Mouse (Mus musculus): ENCODE data around the gene Arhgap15.

Arhgap15 gene

GRCm38 (mm10) chr2:44184476-44184875, 435.9 kb downstream of the Arhgap15 start:
- no peak for DNase-seq (ENCODE audit: low spot score in 2 of 2)

- no peak for DNase-seq (ENCODE audit: low spot score in 2 of 2)
Measured at GRCm38 (mm10) chr2:44190749-44191148, 442.1 kb downstream of the Arhgap15 start.

GRCm38 (mm10) chr2:44192058-44192457, 443.4 kb downstream of the Arhgap15 start:
- no peak for DNase-seq (ENCODE audit: low spot score in 2 of 2)

GRCm38 (mm10) chr2:44215506-44215905, 466.9 kb downstream of the Arhgap15 start:
- DNase-seq (ENCODE audit: low spot score in 2 of 2) = no peak

GRCm38 (mm10) chr2:44217811-44218210, 469.2 kb downstream of the Arhgap15 start:
- no peak for DNase-seq (ENCODE audit: low spot score in 2 of 2)

- DNase-seq (ENCODE audit: low spot score in 2 of 2) = no peak
Measured at GRCm38 (mm10) chr2:44218317-44218716, 469.7 kb downstream of the Arhgap15 start.

GRCm38 (mm10) chr2:44221686-44222085, 473.1 kb downstream of the Arhgap15 start:
- no peak for DNase-seq (ENCODE audit: low spot score in 2 of 2)

- DNase-seq (ENCODE audit: low spot score in 2 of 2) = no peak
Measured at GRCm38 (mm10) chr2:44222176-44222753, 473.6 kb downstream of the Arhgap15 start.

GRCm38 (mm10) chr2:44234856-44235255, 486.2 kb downstream of the Arhgap15 start:
- no peak for DNase-seq (ENCODE audit: low spot score in 2 of 2)

GRCm38 (mm10) chr2:44241657-44242454, 493.2 kb downstream of the Arhgap15 start:
- no peak for DNase-seq (ENCODE audit: low spot score in 2 of 2)

- peak in 1 of 2 experiments; percentile 12 for DNase-seq (ENCODE audit: low spot score in 2 of 2)
Measured at GRCm38 (mm10) chr2:44242628-44243255, 494.1 kb downstream of the Arhgap15 start.

GRCm38 (mm10) chr2:44255343-44255742, 506.7 kb downstream of the Arhgap15 start:
- DNase-seq (ENCODE audit: low spot score in 2 of 2) = no peak

GRCm38 (mm10) chr2:44257946-44258345, 509.3 kb downstream of the Arhgap15 start:
- DNase-seq (ENCODE audit: low spot score in 2 of 2) = no peak

- no peak for DNase-seq (ENCODE audit: low spot score in 2 of 2)
Measured at GRCm38 (mm10) chr2:44271455-44272346, 523.1 kb downstream of the Arhgap15 start.

GRCm38 (mm10) chr2:44272606-44273005, 524.0 kb downstream of the Arhgap15 start:
- no peak for DNase-seq (ENCODE audit: low spot score in 2 of 2)

GRCm38 (mm10) chr2:44274425-44274824, 525.8 kb downstream of the Arhgap15 start:
- DNase-seq (ENCODE audit: low spot score in 2 of 2) = no peak

GRCm38 (mm10) chr2:44286181-44286719, 537.6 kb downstream of the Arhgap15 start:
- no peak for DNase-seq (ENCODE audit: low spot score in 2 of 2)

GRCm38 (mm10) chr2:44299156-44299555, 550.5 kb downstream of the Arhgap15 start:
- DNase-seq (ENCODE audit: low spot score in 2 of 2) = no peak

GRCm38 (mm10) chr2:44299909-44300308, 551.3 kb downstream of the Arhgap15 start:
- no peak for DNase-seq (ENCODE audit: low spot score in 2 of 2)

GRCm38 (mm10) chr2:44300466-44300865, 551.8 kb downstream of the Arhgap15 start:
- DNase-seq (ENCODE audit: low spot score in 2 of 2) = no peak

- DNase-seq (ENCODE audit: low spot score in 2 of 2) = no peak
Measured at GRCm38 (mm10) chr2:44304261-44304970, 555.8 kb downstream of the Arhgap15 start.

Measured in frontal cortex, postnatal 25 days (tissue).